Mouse (Mus musculus): Measurements from ENCODE around the gene Ube2r2.

DNA sequence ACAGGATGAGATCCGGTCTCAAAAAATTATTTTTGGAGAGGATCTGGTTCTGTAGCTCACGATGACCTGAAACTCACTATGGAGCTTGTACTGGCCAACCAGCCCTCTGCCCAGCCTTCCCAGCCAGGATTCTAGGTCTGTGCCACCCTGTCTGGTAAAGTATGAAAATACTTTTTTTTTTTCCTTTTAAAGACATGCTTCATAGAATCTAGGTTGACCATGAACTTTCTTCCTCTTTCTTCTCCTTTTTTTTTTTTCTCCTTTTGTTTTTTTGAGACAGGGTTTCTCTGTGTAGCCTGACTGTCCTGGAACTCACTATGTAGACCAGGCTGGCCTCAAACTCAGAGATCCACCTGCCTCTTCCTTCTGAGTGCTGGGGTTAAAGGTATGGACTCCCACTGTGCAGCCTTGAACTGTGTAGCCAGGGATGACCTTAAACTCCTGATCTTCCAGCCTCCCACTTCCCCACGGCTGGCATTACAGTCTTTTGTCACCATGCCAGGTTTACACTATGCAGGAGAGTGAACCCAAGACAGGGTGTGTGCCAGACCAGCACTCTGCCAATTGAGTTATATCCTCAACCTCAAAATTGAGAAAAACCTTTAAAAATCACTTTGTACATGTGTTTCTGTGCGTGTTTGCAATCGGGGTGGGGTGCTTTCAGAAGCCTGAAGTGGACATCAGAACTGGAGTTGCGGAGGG is 4.8 kb downstream of the Ube2r2 start:
- TF ChIP-seq MYOG (IDR thresholded peaks at IDR 0.05; ENCODE audit: control insufficient read depth in 1 of 3, insufficient read depth in 1 of 3, insufficient read length in 2 of 3, low read depth in 2 of 3) (no peak), POLR2A (IDR thresholded peaks at IDR 0.05; ENCODE audit: insufficient read length, low read depth) (no peak), TCF12 (IDR thresholded peaks at IDR 0.05; ENCODE audit: insufficient read depth, poor library complexity, severe bottlenecking) (no peak), MAX (IDR thresholded peaks at IDR 0.05; ENCODE audit: low read depth) (no peak), SRF (IDR thresholded peaks at IDR 0.05; ENCODE audit: control insufficient read depth, insufficient read length, low read depth) (no peak), CEBPB (IDR thresholded peaks at IDR 0.05; ENCODE audit: insufficient read depth, poor library complexity, severe bottlenecking) (no peak)

Data from myocyte (in vitro differentiated cells).